Comparison of ENCODE assay signal across 1 mouse cellular context in the genomic region with DNA sequence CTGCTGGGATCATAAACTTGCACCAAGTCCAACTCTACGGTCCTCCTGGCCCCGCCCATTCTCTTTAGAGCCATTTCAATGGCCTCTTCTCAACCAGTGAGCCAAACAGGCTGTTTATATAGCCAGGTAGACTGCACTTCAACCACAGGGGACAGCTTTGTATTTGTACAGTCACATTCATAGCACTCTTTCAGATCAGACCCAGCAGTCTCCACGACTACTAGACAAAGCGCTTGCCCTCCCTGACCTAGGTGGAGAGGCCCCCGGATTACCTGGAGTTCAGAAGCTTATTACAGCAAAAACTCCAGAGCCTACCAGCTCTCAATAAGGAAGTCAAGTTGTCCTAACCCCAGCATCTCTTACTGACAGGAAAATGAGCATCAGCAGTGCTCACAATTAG.
TF ChIP-seq lines count a peak whose summit lies in the region.

No protein-coding gene starts in this region.

TF ChIP-seq in ES-E14, 5 proteins besides CTCF, POLR2A, EP300 and RAD21:
- TF ChIP-seq HCFC1 (IDR thresholded peaks at IDR 0.05; ENCODE audit: borderline replicate concordance, insufficient read depth, low read length) = no peak
- TF ChIP-seq MAFK (IDR thresholded peaks at IDR 0.05; ENCODE audit: insufficient read depth, low read depth, low read length) = no peak
- TF ChIP-seq CHD2 (IDR thresholded peaks at IDR 0.05; ENCODE audit: low read depth, low read length) = no peak
- no peak for TF ChIP-seq ZC3H11A (IDR thresholded peaks at IDR 0.05; ENCODE audit: borderline replicate concordance, low read depth, low read length)
- TF ChIP-seq ZNF384 (IDR thresholded peaks at IDR 0.05; ENCODE audit: low read depth, low read length) = no peak
